Mouse (Mus musculus): Measurements from ENCODE around the gene Myom3. TPM values are rescaled to one million over a fixed set of nuclear protein-coding genes. Genes with fewer than 3 reads are reported as not detected.

Myom3 gene
- polyA plus RNA-seq, 1 experiment from 2014 or later = 1.3 TPM

Other genes starting within 250 kb of the Myom3 start
- 13.2 and 15.4 TPM in 2 replicates for gene Grhl3, start 186.1 kb upstream of the Myom3 start, polyA plus RNA-seq (2016; fragmentation: Nextera tagmentation; extraction: Ambion mirVana)
- 1.4 and 1.8 TPM in 2 replicates for gene Ifnlr1, start 73.4 kb upstream of the Myom3 start, polyA plus RNA-seq (2016; fragmentation: Nextera tagmentation; extraction: Ambion mirVana)
- not detected in 2 replicates for gene Il22ra1, start 31.5 kb upstream of the Myom3 start, polyA plus RNA-seq (2016; fragmentation: Nextera tagmentation; extraction: Ambion mirVana)
- 342 and 361 TPM in 2 replicates for gene Srsf10, start 96.0 kb downstream of the Myom3 start, polyA plus RNA-seq (2016; fragmentation: Nextera tagmentation; extraction: Ambion mirVana)
- gene Pnrc2, start 114.1 kb downstream of the Myom3 start, polyA plus RNA-seq (2016; fragmentation: Nextera tagmentation; extraction: Ambion mirVana) = 177 and 187 TPM in 2 replicates
- 0.19 and 0.38 TPM in 2 replicates for gene Cnr2, start 135.7 kb downstream of the Myom3 start, polyA plus RNA-seq (2016; fragmentation: Nextera tagmentation; extraction: Ambion mirVana)
- gene Fuca1, start 161.0 kb downstream of the Myom3 start, polyA plus RNA-seq (2016; fragmentation: Nextera tagmentation; extraction: Ambion mirVana) = 51.6 and 59.7 TPM in 2 replicates
- 76.3 and 81.5 TPM in 2 replicates for gene Hmgcl, start 186.7 kb downstream of the Myom3 start, polyA plus RNA-seq (2016; fragmentation: Nextera tagmentation; extraction: Ambion mirVana)
- gene Gale, start 204.0 kb downstream of the Myom3 start, polyA plus RNA-seq (2016; fragmentation: Nextera tagmentation; extraction: Ambion mirVana) = 29.1 and 31.2 TPM in 2 replicates
- 124 and 126 TPM in 2 replicates for gene Lypla2, start 212.9 kb downstream of the Myom3 start, polyA plus RNA-seq (2016; fragmentation: Nextera tagmentation; extraction: Ambion mirVana)
- gene Pithd1, start 227.5 kb downstream of the Myom3 start, polyA plus RNA-seq (2016; fragmentation: Nextera tagmentation; extraction: Ambion mirVana) = 64.4 and 65.2 TPM in 2 replicates

Measured in embryonic facial prominence, embryonic 12.5 days (tissue).